Mouse (Mus musculus) bone marrow, adult 2 months (tissue): Measurements from ENCODE around the gene Lrmda.

Source experiments
- CTCF ChIP-seq: fragments of 200-500 bp; IDR thresholded peaks from 2 replicates; pipeline ENCODE4 v1.5.1; 2011; ENCODE audit warnings: low read length, control low read depth; ENCODE audit not compliant: control insufficient read depth, insufficient read depth
- POLR2A ChIP-seq: fragments of 200-500 bp; IDR thresholded peaks from 2 replicates; pipeline ENCODE4 v1.6.1; 2011; ENCODE audit warnings: low read depth, mild to moderate bottlenecking, control low read depth, low read length, borderline replicate concordance; ENCODE audit not compliant: control insufficient read depth

DNA sequence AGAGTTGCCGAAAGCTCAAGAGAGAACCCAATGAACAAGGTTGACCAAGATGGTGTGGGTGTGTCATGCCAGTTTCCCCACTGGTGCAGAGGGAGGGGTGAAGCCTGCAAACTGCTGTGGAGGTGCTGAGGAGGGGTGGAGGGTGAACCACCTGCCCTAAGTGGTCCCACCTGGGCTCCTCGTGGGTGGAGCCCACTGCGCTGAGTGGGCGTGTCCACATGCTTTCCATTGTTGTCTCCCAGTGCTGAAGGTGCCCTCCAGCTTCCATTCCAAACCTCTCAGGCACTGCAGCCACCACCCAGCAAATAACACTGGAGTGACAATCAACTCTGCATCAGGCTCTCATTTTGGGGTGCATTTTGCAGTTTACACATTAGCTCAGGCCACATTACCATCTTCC, 554.5 kb downstream of the Lrmda start:
- no peak for TF ChIP-seq POLR2A
- TF ChIP-seq CTCF = no peak
